Mouse (Mus musculus): Measurements from ENCODE around the gene Pdzd3. TPM values are rescaled to one million over a fixed set of nuclear protein-coding genes. Genes with fewer than 3 reads are reported as not detected.
"Not testable (repeated sequence)": the region's sequence is repeated elsewhere in the genome, so short reads cannot be mapped to it uniquely, and the experiment has no call there.

Pdzd3 gene
- 0.02 TPM for polyA plus RNA-seq (2012; fragmentation: generic; extraction: Trizol)

DNA sequence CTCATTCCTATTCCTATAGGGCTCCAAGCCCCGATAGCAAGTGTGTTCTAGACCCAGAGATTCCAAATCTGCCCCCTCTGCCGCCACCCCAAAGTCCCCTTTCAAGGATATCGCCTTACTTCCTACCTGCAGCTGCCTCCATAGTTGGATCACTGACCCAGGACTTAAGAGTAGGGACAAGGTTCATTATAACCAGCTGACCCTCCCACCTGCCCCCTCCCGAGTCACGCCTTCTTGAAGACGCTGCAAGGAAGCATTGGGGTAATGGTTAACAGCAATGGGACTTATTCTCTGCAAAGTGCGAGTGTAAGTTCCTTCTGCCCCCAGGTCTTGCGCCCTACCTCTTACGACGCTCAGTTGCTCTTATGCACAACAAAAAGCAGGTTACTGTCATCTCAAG is at the start of gene Pdzd3:
TSS of gene Pdzd3 (minus strand) at position 158 of the 400 bp plus-strand sequence.
- Histone ChIP-seq H3ac (ENCODE audit: control insufficient read depth, insufficient read length) (no peak within 1 kb of the TSS), H3K4me3 (no peak within 1 kb of the TSS), H3K36me3 (ENCODE audit: control insufficient read depth, insufficient read depth) (no peaks in the 10 kb centered on the region), H3K4me2 (ENCODE audit: low read depth) (no peak within 1 kb of the TSS), H3K27me3 (ENCODE audit: control insufficient read depth, insufficient read depth, insufficient read length) (peaks cover 10% of the 10 kb centered on the region), H3K79me2 (ENCODE audit: control insufficient read depth, insufficient read depth) (no peaks in the 10 kb centered on the region)
- no peak for TF ChIP-seq MYOD1 (IDR thresholded peaks at IDR 0.05; ENCODE audit: control insufficient read depth in 1 of 3, insufficient read length in 2 of 3, low read depth in 2 of 3)
- no peak for TF ChIP-seq CEBPB (IDR thresholded peaks at IDR 0.05; ENCODE audit: insufficient read depth, poor library complexity, severe bottlenecking)
- no peak for TF ChIP-seq MYOG (IDR thresholded peaks at IDR 0.05; ENCODE audit: control insufficient read depth in 1 of 3, insufficient read depth in 1 of 3, insufficient read length in 2 of 3, low read depth in 2 of 3)
- TF ChIP-seq E2F4 (IDR thresholded peaks at IDR 0.05; ENCODE audit: insufficient read depth): no peak
- TF ChIP-seq MAX (IDR thresholded peaks at IDR 0.05; ENCODE audit: low read depth): no peak
- TF ChIP-seq TCF3 (IDR thresholded peaks at IDR 0.05; ENCODE audit: insufficient read length, low read depth): no peak
- TF ChIP-seq USF1 (IDR thresholded peaks at IDR 0.05; ENCODE audit: low read depth): no peak
- TF ChIP-seq POLR2A (IDR thresholded peaks at IDR 0.05; ENCODE audit: insufficient read length, low read depth): no peak
- no peak for TF ChIP-seq POLR2AphosphoS2 (IDR thresholded peaks at IDR 0.05; ENCODE audit: insufficient read length, low read depth)
- no peak for TF ChIP-seq REST (IDR thresholded peaks at IDR 0.05; ENCODE audit: insufficient read depth, insufficient read length)
- no peak for TF ChIP-seq TCF12 (IDR thresholded peaks at IDR 0.05; ENCODE audit: insufficient read depth, poor library complexity, severe bottlenecking)
- TF ChIP-seq SRF (IDR thresholded peaks at IDR 0.05; ENCODE audit: control insufficient read depth, insufficient read length, low read depth): no peak

DNA sequence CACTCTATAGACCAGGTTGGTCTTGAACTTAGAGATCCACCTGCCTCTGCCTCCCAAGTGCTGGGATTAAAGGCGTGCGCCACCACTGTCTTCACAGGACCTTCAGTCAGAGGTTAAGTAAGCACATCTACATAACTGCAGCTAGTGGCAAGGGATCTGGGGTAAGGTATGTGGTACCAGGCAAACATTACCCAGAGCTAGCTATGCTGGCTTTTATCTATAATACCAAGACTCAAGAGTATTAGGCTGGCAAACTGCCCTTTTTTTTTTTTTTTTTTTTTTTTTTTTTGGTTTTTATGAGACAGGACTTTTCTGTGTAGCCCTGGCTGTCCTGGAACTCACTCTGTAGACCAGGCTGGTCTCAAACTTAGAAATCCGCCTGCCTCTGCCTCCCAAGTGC is 48.7 kb upstream of the Pdzd3 start:
- H3K27me3 ChIP-seq (ENCODE audit: control insufficient read depth, insufficient read depth, insufficient read length); H3K4me3 ChIP-seq; H3ac ChIP-seq (ENCODE audit: control insufficient read depth, insufficient read length); H3K4me2 ChIP-seq (ENCODE audit: low read depth): not testable (repeated sequence)
- Histone ChIP-seq H3K36me3 (ENCODE audit: control insufficient read depth, insufficient read depth) (peaks cover 49% of the 10 kb centered on the region), H3K79me2 (ENCODE audit: control insufficient read depth, insufficient read depth) (peaks cover 18% of the 10 kb centered on the region)

DNA sequence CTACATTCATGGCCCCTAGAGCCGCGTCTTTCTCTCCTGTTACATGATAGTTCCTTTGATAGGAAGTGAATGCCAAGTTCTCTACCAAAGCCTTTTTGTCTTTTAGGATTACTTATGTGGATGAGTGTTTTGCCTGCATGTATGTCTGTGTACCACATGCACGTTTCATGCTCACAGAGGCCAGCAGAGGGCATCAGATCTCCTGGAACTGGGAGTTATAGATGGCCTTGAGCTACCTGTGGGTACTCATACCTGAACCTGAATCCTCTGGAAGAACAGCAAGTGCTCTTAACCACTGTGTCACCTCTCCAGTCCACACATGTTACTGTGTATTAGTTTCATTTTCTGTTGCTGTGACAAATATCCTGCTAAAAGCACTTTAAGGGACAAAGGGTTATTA is 41.2 kb upstream of the Pdzd3 start:
- H3K36me3 ChIP-seq (ENCODE audit: control insufficient read depth, insufficient read depth): peaks cover 58% of the 10 kb centered on the region

DNA sequence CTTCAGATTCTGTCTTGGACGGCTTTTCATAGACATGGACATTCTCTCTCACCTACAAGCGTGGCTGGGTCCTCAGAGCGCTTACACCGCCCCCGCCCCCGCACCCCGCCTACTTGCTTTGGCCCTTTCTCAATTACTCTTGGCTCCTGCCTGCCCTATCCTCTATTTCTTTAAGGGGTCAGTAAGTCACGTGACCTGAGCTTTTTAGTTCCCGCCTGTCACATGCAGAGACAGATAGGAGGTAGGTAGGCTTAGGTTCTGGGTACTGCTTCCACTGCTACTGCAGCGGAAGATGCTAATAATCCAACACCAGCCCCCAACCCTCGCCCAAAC is 37.7 kb upstream of the Pdzd3 start:
- Histone ChIP-seq H3K4me3 (no peak overlapping the region), H3K27me3 (ENCODE audit: control insufficient read depth, insufficient read depth, insufficient read length) (no peaks in the 10 kb centered on the region), H3K36me3 (ENCODE audit: control insufficient read depth, insufficient read depth) (peaks cover 37% of the 10 kb centered on the region), H3K79me2 (ENCODE audit: control insufficient read depth, insufficient read depth) (no peaks in the 10 kb centered on the region), H3ac (ENCODE audit: control insufficient read depth, insufficient read length) (no peak overlapping the region), H3K4me2 (ENCODE audit: low read depth) (no peak overlapping the region)
- TF ChIP-seq E2F4 (IDR thresholded peaks at IDR 0.05; ENCODE audit: insufficient read depth) (no peak), MAX (IDR thresholded peaks at IDR 0.05; ENCODE audit: low read depth) (no peak), REST (IDR thresholded peaks at IDR 0.05; ENCODE audit: insufficient read depth, insufficient read length) (no peak), USF1 (IDR thresholded peaks at IDR 0.05; ENCODE audit: low read depth) (no peak), POLR2AphosphoS2 (IDR thresholded peaks at IDR 0.05; ENCODE audit: insufficient read length, low read depth) (no peak), MYOG (IDR thresholded peaks at IDR 0.05; ENCODE audit: control insufficient read depth in 1 of 3, insufficient read depth in 1 of 3, insufficient read length in 2 of 3, low read depth in 2 of 3) (no peak), TCF3 (IDR thresholded peaks at IDR 0.05; ENCODE audit: insufficient read length, low read depth) (no peak), MYOD1 (IDR thresholded peaks at IDR 0.05; ENCODE audit: control insufficient read depth in 1 of 3, insufficient read length in 2 of 3, low read depth in 2 of 3) (no peak), SRF (IDR thresholded peaks at IDR 0.05; ENCODE audit: control insufficient read depth, insufficient read length, low read depth) (no peak), TCF12 (IDR thresholded peaks at IDR 0.05; ENCODE audit: insufficient read depth, poor library complexity, severe bottlenecking) (no peak), POLR2A (IDR thresholded peaks at IDR 0.05; ENCODE audit: insufficient read length, low read depth) (no peak), CEBPB (IDR thresholded peaks at IDR 0.05; ENCODE audit: insufficient read depth, poor library complexity, severe bottlenecking) (no peak)

More for the DNA sequence above, 41.2 kb upstream of the Pdzd3 start:
- H3K79me2 ChIP-seq (ENCODE audit: control insufficient read depth, insufficient read depth): no peaks in the 10 kb centered on the region
- TF ChIP-seq MYOG (IDR thresholded peaks at IDR 0.05; ENCODE audit: control insufficient read depth in 1 of 3, insufficient read depth in 1 of 3, insufficient read length in 2 of 3, low read depth in 2 of 3) (no peak), POLR2A (IDR thresholded peaks at IDR 0.05; ENCODE audit: insufficient read length, low read depth) (no peak), USF1 (IDR thresholded peaks at IDR 0.05; ENCODE audit: low read depth) (no peak), REST (IDR thresholded peaks at IDR 0.05; ENCODE audit: insufficient read depth, insufficient read length) (no peak), CEBPB (IDR thresholded peaks at IDR 0.05; ENCODE audit: insufficient read depth, poor library complexity, severe bottlenecking) (no peak), MAX (IDR thresholded peaks at IDR 0.05; ENCODE audit: low read depth) (no peak)
- no peak overlapping the region for H3K4me2 ChIP-seq (ENCODE audit: low read depth)
- no peaks in the 10 kb centered on the region for H3K27me3 ChIP-seq (ENCODE audit: control insufficient read depth, insufficient read depth, insufficient read length)
- no peak overlapping the region for H3K4me3 ChIP-seq
- no peak overlapping the region for H3ac ChIP-seq (ENCODE audit: control insufficient read depth, insufficient read length)

DNA sequence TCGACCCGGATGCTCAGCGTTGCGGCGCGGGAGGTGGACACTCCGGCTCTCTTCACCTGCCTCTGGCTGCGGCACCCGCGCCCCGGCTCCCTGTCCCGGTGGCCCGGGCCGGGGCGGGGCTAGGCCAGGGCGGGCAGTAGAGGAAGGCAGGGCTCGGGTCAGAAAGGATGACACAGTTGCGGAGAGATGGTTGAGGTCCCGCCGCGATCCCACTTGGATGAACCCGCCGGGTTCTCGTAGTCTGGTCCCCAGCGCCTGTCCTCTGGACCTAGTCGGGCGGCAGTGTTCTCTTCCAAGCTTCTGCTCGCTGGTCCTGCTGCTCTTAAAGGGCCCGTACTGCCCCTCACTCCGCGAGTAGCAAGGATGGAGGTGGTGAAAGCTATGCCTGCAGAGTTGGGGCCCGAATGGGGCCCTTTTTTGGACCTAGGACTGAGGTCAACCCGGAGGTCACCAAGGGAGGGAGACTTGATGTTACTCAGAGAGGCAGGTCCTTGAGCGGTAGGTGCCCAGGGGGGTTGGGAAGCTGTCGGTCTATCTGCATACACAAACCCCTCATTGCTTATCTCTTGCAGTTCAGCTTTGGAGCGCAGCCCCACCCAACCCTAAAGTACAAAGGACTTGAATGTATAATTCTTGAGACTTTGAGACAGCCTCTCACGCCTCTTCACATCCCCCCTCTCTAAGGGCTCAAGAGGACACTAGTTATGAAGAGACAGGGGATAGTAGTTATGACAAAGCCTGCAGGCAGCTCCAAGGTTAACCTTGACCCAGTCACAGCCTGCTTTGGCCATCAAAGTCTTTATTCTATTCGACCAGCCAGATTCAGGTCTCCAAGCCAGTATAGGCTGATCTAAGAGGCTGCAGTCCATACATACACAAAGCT is 37.0 kb upstream of the Pdzd3 start, which contains the start of gene Abcg4:
TSS of gene Abcg4 (minus strand) at position 540 of the 883 bp plus-strand sequence.
- Histone ChIP-seq H3ac (ENCODE audit: control insufficient read depth, insufficient read length) (no peak within 1 kb of the TSS), H3K4me3 (no peak within 1 kb of the TSS), H3K79me2 (ENCODE audit: control insufficient read depth, insufficient read depth) (no peaks in the 10 kb centered on the region), H3K27me3 (ENCODE audit: control insufficient read depth, insufficient read depth, insufficient read length) (no peaks in the 10 kb centered on the region), H3K4me2 (ENCODE audit: low read depth) (no peak within 1 kb of the TSS), H3K36me3 (ENCODE audit: control insufficient read depth, insufficient read depth) (peaks cover 31% of the 10 kb centered on the region)
- TF ChIP-seq TCF12 (IDR thresholded peaks at IDR 0.05; ENCODE audit: insufficient read depth, poor library complexity, severe bottlenecking) (no peak), POLR2AphosphoS2 (IDR thresholded peaks at IDR 0.05; ENCODE audit: insufficient read length, low read depth) (no peak), MYOD1 (IDR thresholded peaks at IDR 0.05; ENCODE audit: control insufficient read depth in 1 of 3, insufficient read length in 2 of 3, low read depth in 2 of 3) (no peak), TCF3 (IDR thresholded peaks at IDR 0.05; ENCODE audit: insufficient read length, low read depth) (no peak), MAX (IDR thresholded peaks at IDR 0.05; ENCODE audit: low read depth) (no peak), REST (IDR thresholded peaks at IDR 0.05; ENCODE audit: insufficient read depth, insufficient read length) (no peak), SRF (IDR thresholded peaks at IDR 0.05; ENCODE audit: control insufficient read depth, insufficient read length, low read depth) (no peak), POLR2A (IDR thresholded peaks at IDR 0.05; ENCODE audit: insufficient read length, low read depth) (no peak), USF1 (IDR thresholded peaks at IDR 0.05; ENCODE audit: low read depth) (no peak)

Measured in myocyte (in vitro differentiated cells).